Mouse (Mus musculus): ENCODE measurements around the gene Ergic3. TPM values are rescaled to one million over a fixed set of nuclear protein-coding genes. Genes with fewer than 3 reads are reported as not detected.

Ergic3 gene
- polyA plus RNA-seq (2015; fragmentation: Nextera tagmentation; extraction: Ambion mirVana): 90.8 and 96.9 TPM in 2 replicates

- H3K9me3 ChIP-seq (replicated peaks): 0 out of 2 replicates have a peak, but pooled peaks cover 5% of the 10 kb centered on the region
- H3K4me1 ChIP-seq (replicated peaks): peaks cover 19% of the 10 kb centered on the region
- H3K4me3 ChIP-seq (replicated peaks): peak within 1 kb of the TSS; percentile 92
- peak; percentile 99 for DNase-seq
- ATAC-seq (ENCODE audit: low read depth): peak; percentile 100
- peak within 1 kb of the TSS; percentile 90 for H3K4me2 ChIP-seq
- peaks cover 32% of the 10 kb centered on the region for H3K36me3 ChIP-seq
- WGBS (ENCODE audit: insufficient replicate concordance): under 1% methylated on average over 45 of the region's 45 CpGs
- no peaks in the 10 kb centered on the region for H3K27me3 ChIP-seq
- peak within 1 kb of the TSS; percentile 88 for H3K9ac ChIP-seq
- H3K27ac ChIP-seq: peak within 1 kb of the TSS; percentile 90
Measured at GRCm38 (mm10) chr2:156007888-156008532, at the start of gene Ergic3, which contains the start of gene 6430550D23Rik. Gene Ergic3, plus strand, starts transcription at chr2:156008045. Gene 6430550D23Rik, minus strand, starts transcription at chr2:156007977.

- 84% methylated on average over 5 of the region's 5 CpGs for WGBS (ENCODE audit: insufficient replicate concordance)
- Histone ChIP-seq H3K4me2 (no peak overlapping the region), H3K27ac (no peak overlapping the region), H3K9me3 (replicated peaks) (no peaks in the 10 kb centered on the region), H3K36me3 (peaks cover 28% of the 10 kb centered on the region), H3K27me3 (no peaks in the 10 kb centered on the region), H3K9ac (no peak overlapping the region), H3K4me1 (replicated peaks) (peaks cover 19% of the 10 kb centered on the region), H3K4me3 (replicated peaks) (no peak overlapping the region)
- ATAC-seq (ENCODE audit: low read depth): no peak
- no peak for DNase-seq
Measured at GRCm38 (mm10) chr2:155959981-155960380, 47.9 kb upstream of the Ergic3 start.

- Histone ChIP-seq H3K9ac (no peak overlapping the region), H3K27ac (no peak overlapping the region; the same call in 1 of the 2 replicates), H3K36me3 (peaks cover 45% of the 10 kb centered on the region), H3K9me3 (replicated peaks) (no peaks in the 10 kb centered on the region), H3K4me2 (no peak overlapping the region), H3K4me1 (replicated peaks) (peaks cover 13% of the 10 kb centered on the region), H3K4me3 (replicated peaks) (no peak overlapping the region), H3K27me3 (no peaks in the 10 kb centered on the region)
- DNase-seq (no peak), ATAC-seq (ENCODE audit: low read depth) (no peak)
- 83% methylated on average over 10 of the region's 10 CpGs for WGBS (ENCODE audit: insufficient replicate concordance)
Measured at GRCm38 (mm10) chr2:155961862-155962261, 46.0 kb upstream of the Ergic3 start.

GRCm38 (mm10) chr2:155962991-155963390 is 44.9 kb upstream of the Ergic3 start:
- peaks cover 56% of the 10 kb centered on the region for H3K36me3 ChIP-seq
- H3K4me3 ChIP-seq (replicated peaks): no peak overlapping the region
- ATAC-seq (ENCODE audit: low read depth) (no peak), DNase-seq (no peak)
- H3K9me3 ChIP-seq (replicated peaks): no peaks in the 10 kb centered on the region
- 76% methylated on average over 1 of the region's 1 CpGs for WGBS (ENCODE audit: insufficient replicate concordance)
- H3K4me2 ChIP-seq: no peak overlapping the region
- H3K4me1 ChIP-seq (replicated peaks): 0 out of 2 replicates have a peak, but pooled peaks cover 2% of the 10 kb centered on the region
- no peak overlapping the region for H3K9ac ChIP-seq
- no peak overlapping the region for H3K27ac ChIP-seq
- H3K27me3 ChIP-seq: no peaks in the 10 kb centered on the region

GRCm38 (mm10) chr2:155973348-155973747 is 34.5 kb upstream of the Ergic3 start:
- no peaks in the 10 kb centered on the region for H3K27me3 ChIP-seq
- H3K4me3 ChIP-seq (replicated peaks): no peak overlapping the region
- H3K4me1 ChIP-seq (replicated peaks): peaks cover 14% of the 10 kb centered on the region
- WGBS (ENCODE audit: insufficient replicate concordance): 46% methylated on average over 6 of the region's 6 CpGs
- peaks cover 87% of the 10 kb centered on the region for H3K36me3 ChIP-seq
- H3K9ac ChIP-seq: peak overlapping the region; percentile 36; the same call in 1 of the 2 replicates
- ATAC-seq (ENCODE audit: low read depth) (peak; percentile 50), DNase-seq (no peak)
- no peaks in the 10 kb centered on the region for H3K9me3 ChIP-seq (replicated peaks)
- no peak overlapping the region; the same call in 1 of the 2 replicates for H3K27ac ChIP-seq
- H3K4me2 ChIP-seq: no peak overlapping the region

- WGBS (ENCODE audit: insufficient replicate concordance): 80% methylated on average over 14 of the region's 14 CpGs
- Histone ChIP-seq H3K9ac (no peak overlapping the region), H3K27ac (no peak overlapping the region), H3K4me2 (no peak overlapping the region), H3K4me3 (replicated peaks) (no peak overlapping the region), H3K27me3 (no peaks in the 10 kb centered on the region), H3K36me3 (peaks cover 83% of the 10 kb centered on the region), H3K4me1 (replicated peaks) (peaks cover 19% of the 10 kb centered on the region), H3K9me3 (replicated peaks) (no peaks in the 10 kb centered on the region)
- ATAC-seq (ENCODE audit: low read depth): no peak
- no peak for DNase-seq
Measured at GRCm38 (mm10) chr2:155974087-155974731, 33.6 kb upstream of the Ergic3 start.

GRCm38 (mm10) chr2:155979328-155979991 is 28.4 kb upstream of the Ergic3 start:
- no peaks in the 10 kb centered on the region for H3K27me3 ChIP-seq
- ATAC-seq (ENCODE audit: low read depth) (peak; percentile 34; the same call in 1 of the 2 replicates), DNase-seq (no peak)
- H3K9ac ChIP-seq: no peak overlapping the region
- peak overlapping the region; percentile 4; the same call in 1 of the 2 replicates for H3K4me3 ChIP-seq (replicated peaks)
- H3K4me2 ChIP-seq: peak overlapping the region; percentile 38
- H3K9me3 ChIP-seq (replicated peaks): no peaks in the 10 kb centered on the region
- H3K4me1 ChIP-seq (replicated peaks): 0 out of 2 replicates have a peak, but pooled peaks cover 10% of the 10 kb centered on the region
- WGBS (ENCODE audit: insufficient replicate concordance): 30% methylated on average over 5 of the region's 5 CpGs
- peaks cover 87% of the 10 kb centered on the region for H3K36me3 ChIP-seq
- H3K27ac ChIP-seq: peak overlapping the region; percentile 66; the same call in 1 of the 2 replicates

- H3K9ac ChIP-seq: no peak overlapping the region
- H3K36me3 ChIP-seq: peaks cover 91% of the 10 kb centered on the region
- ATAC-seq (ENCODE audit: low read depth): no peak
Measured at GRCm38 (mm10) chr2:155985776-155986175, 22.1 kb upstream of the Ergic3 start.

GRCm38 (mm10) chr2:155987131-155987530 is 20.7 kb upstream of the Ergic3 start:
- Histone ChIP-seq H3K4me3 (replicated peaks) (no peak overlapping the region), H3K4me1 (replicated peaks) (peaks cover 66% of the 10 kb centered on the region), H3K9me3 (replicated peaks) (no peaks in the 10 kb centered on the region), H3K27ac (peak overlapping the region; percentile 94), H3K9ac (peak overlapping the region; percentile 9; the same call in 1 of the 2 replicates), H3K27me3 (no peaks in the 10 kb centered on the region), H3K36me3 (peaks cover 92% of the 10 kb centered on the region), H3K4me2 (peak overlapping the region; percentile 74)
- 92% methylated on average over 6 of the region's 6 CpGs for WGBS (ENCODE audit: insufficient replicate concordance)
- DNase-seq (no peak), ATAC-seq (ENCODE audit: low read depth) (no peak)

More at GRCm38 (mm10) chr2:155985776-155986175, 22.1 kb upstream of the Ergic3 start:
- Histone ChIP-seq H3K4me1 (replicated peaks) (peaks cover 52% of the 10 kb centered on the region), H3K27me3 (no peaks in the 10 kb centered on the region), H3K9me3 (replicated peaks) (no peaks in the 10 kb centered on the region), H3K4me3 (replicated peaks) (no peak overlapping the region), H3K27ac (peak overlapping the region; percentile 94), H3K4me2 (no peak overlapping the region)
- no peak for DNase-seq
- WGBS (ENCODE audit: insufficient replicate concordance): 87% methylated on average over 7 of the region's 7 CpGs

GRCm38 (mm10) chr2:155989085-155989484 is 18.8 kb upstream of the Ergic3 start:
- DNase-seq: peak; percentile 83
- WGBS (ENCODE audit: insufficient replicate concordance): 10% methylated on average over 4 of the region's 4 CpGs
- peaks cover 85% of the 10 kb centered on the region for H3K4me1 ChIP-seq (replicated peaks)
- peak overlapping the region; percentile 94 for H3K27ac ChIP-seq
- peak overlapping the region; percentile 63 for H3K4me3 ChIP-seq (replicated peaks)
- peak; percentile 97 for ATAC-seq (ENCODE audit: low read depth)
- H3K36me3 ChIP-seq: peaks cover 92% of the 10 kb centered on the region
- H3K9ac ChIP-seq: peak overlapping the region; percentile 73
- H3K27me3 ChIP-seq: no peaks in the 10 kb centered on the region
- peak overlapping the region; percentile 74 for H3K4me2 ChIP-seq
- H3K9me3 ChIP-seq (replicated peaks): no peaks in the 10 kb centered on the region

GRCm38 (mm10) chr2:155991151-155991550 is 16.7 kb upstream of the Ergic3 start:
- Histone ChIP-seq H3K9ac (peak overlapping the region; percentile 73), H3K36me3 (peaks cover 92% of the 10 kb centered on the region), H3K27ac (peak overlapping the region; percentile 94), H3K4me3 (replicated peaks) (peak overlapping the region; percentile 63), H3K27me3 (no peaks in the 10 kb centered on the region), H3K4me2 (peak overlapping the region; percentile 74), H3K4me1 (replicated peaks) (peaks cover 86% of the 10 kb centered on the region), H3K9me3 (replicated peaks) (no peaks in the 10 kb centered on the region)
- WGBS (ENCODE audit: insufficient replicate concordance): 80% methylated on average over 10 of the region's 10 CpGs
- no peak for ATAC-seq (ENCODE audit: low read depth)
- no peak for DNase-seq

Measured in liver, embryonic 13.5 days (tissue).